Comparison of ENCODE assay signal across 20 mouse cellular contexts in genomic region chr7:137371770-137372169, GRCm38 (mm10). TPM values are rescaled to one million over a fixed set of nuclear protein-coding genes. Genes with fewer than 3 reads are reported as not detected.
"Had no signal": no experiment of that assay in that cellular context is flagged by ENCODE, and none has a peak within 500 bp of the region (broad histone marks: within the 10 kb centered on the region; RNA-seq: fewer than 3 reads in every experiment).

No protein-coding gene starts in this region.

- H3K27ac ChIP-seq: liver, embryonic 15.5 days; macrophage; neural tube, embryonic 13.5 days; neural tube, embryonic 15.5 days had no signal

- H3K27me3 ChIP-seq: liver, embryonic 15.5 days; neural tube, embryonic 13.5 days; neural tube, embryonic 15.5 days had no signal

- H3K4me1 ChIP-seq: liver, embryonic 15.5 days; neural tube, embryonic 13.5 days; neural tube, embryonic 15.5 days had no signal

- H3K4me3 ChIP-seq: liver, embryonic 15.5 days; myocyte; neural tube, embryonic 13.5 days; neural tube, embryonic 15.5 days had no signal

- DNase-seq: liver, postnatal 0 days; lung, adult 2 months; lung, postnatal 10 days; lung, postnatal 36 days; midbrain, embryonic 14.5 days; retina, postnatal 1 day; right cerebral cortex, adult 18-20 months; right cerebral cortex, postnatal 25 days; right cerebral cortex, postnatal 4 days; spleen, adult 18-20 months; thymus, adult 18-20 months; thymus, postnatal 14 days; thymus, postnatal 36 days had no signal

- H3K36me3 ChIP-seq: liver, embryonic 15.5 days; neural tube, embryonic 15.5 days had no signal

- H3K9me3 ChIP-seq: liver, embryonic 15.5 days; neural tube, embryonic 13.5 days; neural tube, embryonic 15.5 days had no signal

- ATAC-seq: liver, postnatal 0 days; midbrain, embryonic 16.5 days had no signal

- H3K9ac ChIP-seq: liver, embryonic 15.5 days; liver, postnatal 0 days; neural tube, embryonic 13.5 days; neural tube, embryonic 15.5 days had no signal

- H3K4me2 ChIP-seq: liver, embryonic 15.5 days; midbrain, embryonic 11.5 days; neural tube, embryonic 13.5 days; neural tube, embryonic 15.5 days had no signal

RNA-seq across cellular contexts. Expression of gene Ebf3, which starts 57.5 kb away (rescaled TPM):
- polyA plus RNA-seq: liver, postnatal 0 days; macrophage had no signal
